Mouse (Mus musculus) neural tube, embryonic 10.5 days (tissue): ENCODE measurements around the gene Col6a5.

Source experiments
- DNase-seq: peaks from one replicate; pipeline ENCODE4 v3.0.0-alpha.2; 2017; ENCODE audit warnings: low spot score; ENCODE audit errors: extremely low spot score

The Col6a5 gene

GRCm38 (mm10) chr9:105827791-105828385, 132.6 kb downstream of the Col6a5 start, which contains the start of gene Col6a6:
Gene Col6a6 (minus strand): TSS chr9:105828160.
- no peak for DNase-seq

GRCm38 (mm10) chr9:105827076-105827647, 133.3 kb downstream of the Col6a5 start:
- no peak for DNase-seq

- DNase-seq: no peak
These were observed 139.7 kb downstream of the Col6a5 start for GRCm38 (mm10) chr9:105820711-105821110.

GRCm38 (mm10) chr9:105819155-105819709, 141.2 kb downstream of the Col6a5 start:
- DNase-seq: no peak

GRCm38 (mm10) chr9:105814436-105814835, 146.0 kb downstream of the Col6a5 start:
- DNase-seq: no peak

- no peak for DNase-seq
These were observed 149.0 kb downstream of the Col6a5 start for GRCm38 (mm10) chr9:105811458-105811857.

GRCm38 (mm10) chr9:105808920-105809505, 151.4 kb downstream of the Col6a5 start:
- no peak for DNase-seq
